Mouse (Mus musculus): ENCODE data around the gene Cct4. TPM values are rescaled to one million over a fixed set of nuclear protein-coding genes. Genes with fewer than 3 reads are reported as not detected.

Gene Cct4
- total RNA-seq, 4 experiments from 2014 or later = 93.7 to 125 (median 110) TPM

- no peak for DNase-seq (ENCODE audit: low spot score in 2 of 2)
These were observed 39.1 kb downstream of the Cct4 start for GRCm38 (mm10) chr11:23029399-23029798.

- DNase-seq (ENCODE audit: low spot score in 2 of 2) = no peak
These were observed 56.9 kb downstream of the Cct4 start for GRCm38 (mm10) chr11:23047252-23047651.

- DNase-seq (ENCODE audit: low spot score in 2 of 2) = no peak
These were observed 57.6 kb downstream of the Cct4 start for GRCm38 (mm10) chr11:23047663-23048582.

GRCm38 (mm10) chr11:23049642-23050041, 59.3 kb downstream of the Cct4 start:
- no peak for DNase-seq (ENCODE audit: low spot score in 2 of 2)

GRCm38 (mm10) chr11:23052353-23052752, 62.0 kb downstream of the Cct4 start:
- DNase-seq (ENCODE audit: low spot score in 2 of 2) = no peak

Other genes starting within 250 kb of the Cct4 start
- 10 to 100 TPM; 11.8 to 14.8 (median 14.0) TPM for gene B3gnt2, start 129.6 kb upstream of the Cct4 start, total RNA-seq (2022)
- gene Zrsr1, start 18.5 kb upstream of the Cct4 start, total RNA-seq (2022) = 10 to 100 TPM; 57.8 to 76.0 (median 69.8) TPM
- 10 to 100 TPM in 2 of 4 experiments, 1 to 10 TPM in 2; 8.8 to 14.8 (median 10.3) TPM for gene Gm28048, start 8.4 kb upstream of the Cct4 start, total RNA-seq (2022)
- 10 to 100 TPM; 39.0 to 59.9 (median 56.6) TPM for gene Commd1, start 8.1 kb upstream of the Cct4 start, total RNA-seq (2022)
- 1 to 10 TPM; 4.1 to 5.6 (median 4.8) TPM for gene Fam161a, start 17.0 kb downstream of the Cct4 start, total RNA-seq (2022)

Measured in layer of hippocampus, adult 8-10 months (tissue).